Mouse (Mus musculus) neural tube, embryonic 14.5 days (tissue): ENCODE results near the gene Slfn1. TPM values are rescaled to one million over a fixed set of nuclear protein-coding genes. Genes with fewer than 3 reads are reported as not detected.

Experiments
- polyA plus RNA-seq: library from polyadenylated mRNA; unstranded; fragments of >200 nt; fragmentation: Nextera tagmentation; extraction: Ambion mirVana; gene quantifications from 2 replicates; pipeline ENCODE4 v1.2.1, GENCODE M21; 2014

The Slfn1 gene
- polyA plus RNA-seq, 1 experiment from 2014 or later: not detected

Other genes starting within 250 kb of the Slfn1 start
- 3.9 and 4.8 TPM in 2 replicates for gene Rffl, start 245.6 kb upstream of the Slfn1 start, polyA plus RNA-seq
- gene Rad51d, start 226.2 kb upstream of the Slfn1 start, polyA plus RNA-seq: 13.4 and 14.4 TPM in 2 replicates
- 0.82 and 1.1 TPM in 2 replicates for gene Fndc8, start 224.7 kb upstream of the Slfn1 start, polyA plus RNA-seq
- 21.6 and 24.7 TPM in 2 replicates for gene Nle1, start 208.4 kb upstream of the Slfn1 start, polyA plus RNA-seq
- gene Unc45b, start 206.3 kb upstream of the Slfn1 start, polyA plus RNA-seq: 0.92 and 1.2 TPM in 2 replicates
- gene Slfn5, start 165.5 kb upstream of the Slfn1 start, polyA plus RNA-seq: 1.0 and 1.5 TPM in 2 replicates
- gene Slfn9, start 125.0 kb upstream of the Slfn1 start, polyA plus RNA-seq: 0.56 and 1.4 TPM in 2 replicates
- gene Slfn8, start 96.0 kb upstream of the Slfn1 start, polyA plus RNA-seq: 0.07 TPM in 1 of 2 replicates, not detected in the other
- 0.24 and 1.2 TPM in 2 replicates for gene Slfn2, start 51.7 kb upstream of the Slfn1 start, polyA plus RNA-seq
- gene Slfn4, start 58.3 kb downstream of the Slfn1 start, polyA plus RNA-seq: not detected in 2 replicates
- 0.09 and 0.23 TPM in 2 replicates for gene Slfn3, start 74.5 kb downstream of the Slfn1 start, polyA plus RNA-seq
- gene Slfn14, start 169.9 kb downstream of the Slfn1 start, polyA plus RNA-seq: 0.16 TPM in 1 of 2 replicates, not detected in the other
- 155 and 160 TPM in 2 replicates for gene Ap2b1, start 182.2 kb downstream of the Slfn1 start, polyA plus RNA-seq
- gene Pex12, start 185.7 kb downstream of the Slfn1 start, polyA plus RNA-seq: 16.3 and 16.8 TPM in 2 replicates